Mouse (Mus musculus) effector memory CD4-positive, alpha-beta T cell, adult 7 months (primary cell): Measurements from ENCODE around the gene Ogdhl. TPM values are rescaled to one million over a fixed set of nuclear protein-coding genes. Genes with fewer than 3 reads are reported as not detected.

ENCODE experiments used
- polyA plus RNA-seq: library from polyadenylated mRNA; unstranded; fragments of 100-300 nt; shearing (Covaris generic); gene quantifications from one replicate; pipeline ENCODE4 v1.2.1, GENCODE M21; 2017

Gene Ogdhl
- 0.43 TPM for polyA plus RNA-seq

DNA sequence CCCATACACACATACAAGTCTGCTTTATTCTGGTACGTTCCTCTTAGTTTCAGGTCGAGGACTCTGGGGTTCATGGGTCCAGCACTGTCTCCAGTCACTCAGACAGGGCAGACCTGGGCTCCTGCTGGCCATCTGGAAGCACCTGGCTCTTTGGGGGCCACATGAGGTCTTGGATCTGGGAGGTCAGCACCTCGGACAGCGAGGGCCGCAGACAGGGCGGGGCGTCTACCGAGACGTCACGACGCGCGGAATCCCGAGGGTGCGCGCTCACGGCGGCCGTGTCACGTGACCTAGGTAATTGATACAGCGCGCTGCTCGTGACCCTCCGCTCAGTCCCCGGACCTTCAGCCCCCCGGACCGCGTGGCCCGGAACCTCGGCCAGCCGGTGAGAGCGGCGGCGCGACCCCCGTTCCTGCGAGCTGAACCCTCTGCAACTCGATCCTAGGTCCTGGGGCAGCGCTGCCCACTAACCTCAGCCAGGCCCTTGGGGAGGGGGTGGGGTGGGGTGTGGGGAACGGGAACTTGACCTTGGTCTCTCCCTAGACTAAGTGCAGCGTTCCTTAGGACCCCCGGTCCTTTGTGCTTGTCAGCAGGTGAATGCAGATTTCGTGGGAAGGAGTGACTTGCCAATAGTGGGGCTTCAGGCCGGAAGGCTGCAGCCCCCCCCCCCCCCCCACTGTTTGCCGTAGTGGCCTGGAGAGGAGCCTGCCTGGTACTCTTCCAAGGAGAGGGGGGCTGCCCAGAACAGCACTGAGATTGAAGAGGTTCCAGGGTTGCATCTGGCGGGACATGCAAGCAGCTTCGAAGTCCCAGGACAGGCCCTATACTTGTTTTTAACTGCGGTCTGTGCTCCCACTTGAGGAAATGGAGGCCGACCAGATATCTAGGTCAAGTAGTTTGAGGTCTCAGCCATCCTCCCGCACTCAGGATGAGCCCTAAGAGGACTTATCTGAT, at the start of gene Ogdhl:
Gene Ogdhl (plus strand): TSS at position 288 of the 954 bp plus-strand sequence.

DNA sequence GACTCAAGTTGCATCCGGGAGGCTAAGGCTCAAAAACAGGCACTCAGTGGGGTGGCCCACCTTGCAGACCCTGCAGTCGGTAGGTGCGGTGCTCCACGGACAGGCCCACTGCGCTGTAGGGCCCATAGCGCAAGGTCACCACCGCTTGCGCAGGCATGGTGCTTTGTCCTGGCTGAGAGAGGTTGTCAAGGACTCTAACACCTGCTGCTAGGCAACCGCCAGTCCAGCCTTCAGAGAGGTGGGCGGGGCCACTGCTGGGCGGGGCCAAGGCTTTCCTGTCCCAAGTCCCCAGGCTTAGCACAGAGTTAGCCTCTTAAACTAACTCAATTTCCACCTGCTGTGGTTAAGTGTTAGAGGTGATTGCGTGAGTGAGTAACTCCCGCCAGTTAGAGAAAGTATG, 66.4 kb downstream of the Ogdhl start, which contains the start of gene 1700024G13Rik:
Gene 1700024G13Rik (minus strand): TSS at position 196 of the 400 bp plus-strand sequence.

Other genes starting within 250 kb of the Ogdhl start
- 12.7 TPM for gene Oxnad1, start 236.6 kb upstream of the Ogdhl start, polyA plus RNA-seq
- 143 TPM for gene Dph3, start 236.3 kb upstream of the Ogdhl start, polyA plus RNA-seq
- not detected for gene Msmb, start 180.0 kb upstream of the Ogdhl start, polyA plus RNA-seq
- gene Ncoa4, start 162.2 kb upstream of the Ogdhl start, polyA plus RNA-seq, result 71.2 TPM
- gene Timm23, start 120.1 kb upstream of the Ogdhl start, polyA plus RNA-seq, result 188 TPM
- gene Parg, start 120.1 kb upstream of the Ogdhl start, polyA plus RNA-seq, result 66.5 TPM
- gene 1700024G13Rik, start 66.4 kb downstream of the Ogdhl start, polyA plus RNA-seq, result not detected
- not detected for gene Slc18a3, start 142.8 kb downstream of the Ogdhl start, polyA plus RNA-seq
- gene Chat, start 144.0 kb downstream of the Ogdhl start, polyA plus RNA-seq, result 0.38 TPM
- 33.3 TPM for gene Ercc6, start 191.5 kb downstream of the Ogdhl start, polyA plus RNA-seq